Mouse (Mus musculus) spleen, adult 2 months (tissue): ENCODE data around the gene Smim24. TPM values are rescaled to one million over a fixed set of nuclear protein-coding genes. Genes with fewer than 3 reads are reported as not detected.
A peak's percentile ranks its signal among the peaks of the same experiment; 100 is the strongest.

Experiments
- DNase-seq, 2 experiments: peaks; one replicate each; pipeline versions ENCODE4 v3.0.0 to v3.0.0-alpha.2; 2012 to 2021; ENCODE audit warnings: low spot score in 2 of 2, low read depth in 1 of 2
- H3K27ac ChIP-seq: fragments of 200-500 bp; 2 replicates; pipeline ENCODE4 v1.5.1; 2012; ENCODE audit warnings: low read length, inconsistent platforms; ENCODE audit not compliant: insufficient read depth
- H3K27me3 ChIP-seq: fragments of 200-500 bp; 2 replicates; pipeline ENCODE4 v1.6.1; 2012; ENCODE audit warnings: mild to moderate bottlenecking, moderate library complexity, low read length, inconsistent platforms; ENCODE audit not compliant: control insufficient read depth, insufficient read depth
- H3K36me3 ChIP-seq: fragments of 200-500 bp; 2 replicates; pipeline ENCODE4 v1.6.1; 2012; ENCODE audit warnings: mild to moderate bottlenecking, low read length, inconsistent platforms; ENCODE audit not compliant: control insufficient read depth, insufficient read depth
- H3K4me1 ChIP-seq: fragments of 200-500 bp; 2 replicates; pipeline ENCODE4 v1.6.1; 2011; ENCODE audit warnings: inconsistent platforms; ENCODE audit not compliant: control insufficient read depth, insufficient read depth, insufficient read length
- H3K4me3 ChIP-seq: fragments of 200-500 bp; 2 replicates; pipeline ENCODE4 v1.5.1; 2011; ENCODE audit warnings: mild to moderate bottlenecking, inconsistent platforms; ENCODE audit not compliant: insufficient read depth, insufficient read length; ENCODE audit errors: extremely low read depth
- CTCF ChIP-seq: fragments of 200-500 bp; IDR thresholded peaks from 2 replicates; pipeline ENCODE4 v1.5.1; 2011; ENCODE audit warnings: mild to moderate bottlenecking, inconsistent platforms; ENCODE audit not compliant: insufficient read depth, insufficient read length, insufficient replicate concordance; ENCODE audit errors: extremely low read depth
- POLR2A ChIP-seq: fragments of 200-500 bp; IDR thresholded peaks from 2 replicates; pipeline ENCODE4 v1.6.1; 2011; ENCODE audit warnings: low read depth, low read length, inconsistent platforms
- WGBS: fragments of 180-500 bp; shearing (Covaris S2); methylation state at CpG from one replicate; pipeline ENCODE4 v1.1.7; 2018; 5-methylcytosine and 5-hydroxymethylcytosine counted together
- polyA plus RNA-seq: library from polyadenylated mRNA; depleted of rRNA; stranded (reverse); fragments of >200 nt; gene quantifications from 2 replicates; pipeline ENCODE4 v1.2.3, GENCODE M21; 2012

Smim24 gene
- polyA plus RNA-seq, 1 experiment = 18.3 TPM

- WGBS = 77% methylated on average over 9 of the region's 9 CpGs
- Histone ChIP-seq H3K4me1 (peaks cover 23% of the 10 kb centered on the region; the same call in 1 of the 2 replicates), H3K36me3 (peaks cover 3% of the 10 kb centered on the region; the same call in 1 of the 2 replicates), H3K27me3 (no peaks in the 10 kb centered on the region), H3K27ac (peak overlapping the region; percentile 43), H3K4me3 (no peak overlapping the region)
- DNase-seq = no peak
- no peak for TF ChIP-seq CTCF
- no peak for TF ChIP-seq POLR2A
Observed at GRCm38 (mm10) chr10:81410981-81411380, 18.1 kb downstream of the Smim24 start.

DNA sequence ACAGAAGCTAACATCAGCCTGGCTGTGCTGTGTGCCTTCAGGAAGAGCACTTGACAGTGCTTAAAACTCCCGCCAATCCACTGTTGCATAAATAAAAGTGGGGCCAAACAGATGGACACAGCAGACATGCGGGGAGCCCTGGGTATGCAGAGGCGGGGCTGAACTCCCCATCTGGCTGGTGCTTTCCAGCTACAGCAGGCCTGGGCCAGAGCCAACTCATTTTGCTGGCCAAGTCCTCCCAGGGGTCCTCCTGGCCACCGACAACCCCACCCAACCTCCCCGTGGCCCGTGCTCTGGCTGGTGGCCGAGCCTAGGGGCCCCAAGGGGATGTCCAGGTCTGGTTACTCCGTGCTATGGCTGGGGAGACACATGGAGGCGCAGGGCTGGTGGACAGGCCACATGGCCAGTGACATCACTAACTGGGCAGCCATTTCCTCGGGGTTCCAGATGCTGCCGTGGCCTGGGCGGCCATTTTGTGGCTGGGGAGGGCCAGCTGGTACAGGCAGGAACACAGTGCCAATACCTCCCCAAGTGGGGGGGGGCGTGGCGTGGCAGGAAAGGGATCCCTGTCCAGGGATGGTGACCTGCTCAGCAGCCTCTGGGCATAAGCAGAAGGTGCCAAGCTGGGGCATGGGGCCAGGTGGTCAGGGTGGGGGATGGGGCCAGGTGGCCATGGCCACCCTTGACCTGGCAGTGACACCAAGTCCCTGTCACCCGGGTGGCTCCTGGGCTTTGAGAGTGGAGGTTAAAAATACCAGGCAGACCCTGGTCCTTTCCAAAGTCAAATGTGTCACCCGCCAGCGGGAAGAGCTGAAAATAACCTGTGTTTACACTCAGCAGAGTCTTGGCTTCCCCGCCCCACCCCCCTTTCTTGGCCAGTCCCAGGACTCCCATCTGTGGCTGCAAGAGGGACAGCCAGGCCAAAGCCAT is 18.9 kb downstream of the Smim24 start:
- WGBS = 77% methylated on average over 18 of the region's 18 CpGs
- no peak for DNase-seq
- Histone ChIP-seq H3K27me3 (no peaks in the 10 kb centered on the region), H3K36me3 (peaks cover 3% of the 10 kb centered on the region; the same call in 1 of the 2 replicates), H3K4me3 (no peak overlapping the region), H3K27ac (peak overlapping the region; percentile 43; the same call in 1 of the 2 replicates), H3K4me1 (peaks cover 23% of the 10 kb centered on the region; the same call in 1 of the 2 replicates)
- TF ChIP-seq CTCF = no peak

DNA sequence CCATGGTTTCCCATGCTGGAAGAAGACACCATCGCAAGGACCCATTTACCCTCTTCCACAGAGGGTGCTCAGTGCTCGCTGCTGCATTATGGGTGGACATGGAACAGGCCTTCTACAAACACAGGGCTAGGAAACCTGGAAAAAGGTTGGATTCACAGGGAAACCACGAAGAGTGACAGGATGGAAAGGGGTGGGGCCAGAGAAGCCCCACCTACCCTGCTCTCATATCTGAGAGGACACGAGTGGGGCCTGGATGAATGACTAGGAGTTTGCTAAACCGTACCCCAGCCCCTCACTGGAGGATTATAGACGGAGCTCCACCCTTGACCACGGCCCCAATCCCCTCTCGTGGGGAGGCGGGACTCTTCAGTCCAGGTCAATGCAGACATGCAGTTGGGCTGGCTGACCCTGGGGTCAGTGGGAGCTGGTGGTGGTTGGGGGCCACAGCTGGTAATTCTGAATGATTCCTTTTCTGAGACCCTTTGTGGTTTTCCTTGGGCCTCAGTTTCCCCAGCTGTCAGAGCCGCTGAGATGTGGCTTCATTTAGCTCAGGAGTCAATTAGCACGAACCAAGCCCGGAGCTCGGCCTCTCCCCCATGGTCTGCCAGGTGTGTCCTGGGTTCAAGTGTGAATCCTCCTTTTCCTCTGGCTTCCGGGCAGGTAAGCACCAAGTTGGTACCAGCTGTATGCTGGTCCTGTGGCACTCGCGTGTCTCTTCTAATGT is 19.9 kb downstream of the Smim24 start:
- 83% methylated on average over 16 of the region's 16 CpGs for WGBS
- Histone ChIP-seq H3K27ac (peak overlapping the region; percentile 73; the same call in 1 of the 2 replicates), H3K27me3 (no peaks in the 10 kb centered on the region), H3K4me3 (no peak overlapping the region), H3K36me3 (0 out of 2 replicates have a peak, but pooled peaks cover 1% of the 10 kb centered on the region), H3K4me1 (peaks cover 18% of the 10 kb centered on the region)
- DNase-seq = no peak
- TF ChIP-seq CTCF = no peak
- TF ChIP-seq POLR2A = no peak

DNA sequence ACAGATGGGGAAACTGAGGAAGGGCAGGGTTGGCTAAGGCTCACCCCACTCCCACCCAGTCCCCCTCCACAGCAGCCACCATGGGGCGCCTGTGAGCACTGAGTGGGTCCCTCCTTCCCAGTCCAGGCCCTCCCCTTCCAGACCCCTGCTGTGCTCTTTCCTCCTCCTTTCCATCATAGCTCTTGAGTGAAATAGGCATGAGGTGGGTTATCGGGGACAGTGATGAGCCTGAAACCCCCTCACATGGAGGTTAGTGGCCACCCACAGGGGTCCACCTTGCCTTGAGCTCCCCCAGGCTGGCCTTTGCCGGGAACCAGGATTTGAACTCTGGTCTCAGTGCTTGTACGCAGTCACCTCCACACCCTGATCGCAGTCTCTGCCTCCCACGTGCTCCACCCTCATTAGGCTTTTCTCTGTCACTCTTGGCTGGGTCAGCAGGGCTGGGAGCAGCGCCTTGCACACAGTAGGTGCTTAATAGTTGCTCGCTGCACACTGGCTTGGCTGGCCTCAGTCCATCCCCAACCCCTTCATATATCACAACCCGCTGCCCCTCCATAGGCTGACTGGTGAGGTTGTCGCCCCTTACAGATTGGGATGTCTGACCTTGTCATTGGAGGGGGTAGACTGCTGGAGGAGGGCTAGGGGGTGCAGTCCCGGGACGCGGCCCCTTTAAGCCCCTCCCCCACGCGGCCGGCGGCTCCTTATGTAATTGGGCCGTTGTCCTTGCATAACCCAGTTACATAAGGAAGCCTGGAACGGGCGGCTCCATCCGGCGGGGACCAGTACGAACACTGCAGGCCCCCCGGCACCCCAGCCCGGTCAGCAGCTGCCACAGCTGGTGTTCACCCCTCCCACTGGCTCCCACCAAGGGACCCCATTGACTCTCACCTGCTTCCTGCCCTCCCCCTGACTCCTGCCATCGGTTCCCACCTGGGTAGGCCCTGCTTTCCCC is 20.7 kb downstream of the Smim24 start:
- no peak for DNase-seq
- peaks cover 10% of the 10 kb centered on the region for H3K4me1 ChIP-seq
- peak overlapping the region; percentile 73 for H3K27ac ChIP-seq
- WGBS = 32% methylated on average over 26 of the region's 26 CpGs
- TF ChIP-seq POLR2A = no peak
- TF ChIP-seq CTCF = no peak
- no peak overlapping the region; the same call in 1 of the 2 replicates for H3K4me3 ChIP-seq
- H3K36me3 ChIP-seq = 0 out of 2 replicates have a peak, but pooled peaks cover 2% of the 10 kb centered on the region
- H3K27me3 ChIP-seq = no peaks in the 10 kb centered on the region

- H3K27ac ChIP-seq = peak overlapping the region; percentile 44; the same call in 1 of the 2 replicates
- TF ChIP-seq POLR2A = no peak
- no peak for TF ChIP-seq CTCF
- no peaks in the 10 kb centered on the region for H3K27me3 ChIP-seq
- DNase-seq = no peak
- H3K36me3 ChIP-seq = 0 out of 2 replicates have a peak, but pooled peaks cover 2% of the 10 kb centered on the region
- peaks cover 5% of the 10 kb centered on the region for H3K4me1 ChIP-seq
- H3K4me3 ChIP-seq = no peak overlapping the region
Observed at GRCm38 (mm10) chr10:81414682-81415081, 21.8 kb downstream of the Smim24 start.

DNA sequence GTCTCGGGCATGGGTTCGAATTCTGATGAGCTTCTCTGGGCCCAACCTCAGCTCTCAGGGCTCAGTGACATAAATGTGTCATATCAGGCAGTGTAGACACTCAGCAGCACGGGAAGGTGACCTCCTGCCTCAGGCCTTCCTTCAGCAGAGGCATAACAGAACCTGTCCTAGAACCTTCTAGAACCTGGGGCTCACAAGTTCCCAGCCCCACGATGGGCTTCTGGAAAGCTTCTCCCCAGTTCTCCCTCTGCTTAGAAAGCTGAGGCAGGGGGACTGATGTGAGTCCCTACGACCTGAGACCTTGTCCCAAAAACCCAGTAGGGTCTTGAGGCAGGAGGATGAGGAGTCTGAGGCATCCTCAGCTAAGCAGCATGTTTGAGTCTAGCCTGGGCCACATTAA is 22.3 kb downstream of the Smim24 start:
- TF ChIP-seq POLR2A = no peak
- no peak for TF ChIP-seq CTCF
- Histone ChIP-seq H3K36me3 (0 out of 2 replicates have a peak, but pooled peaks cover 2% of the 10 kb centered on the region), H3K27me3 (no peaks in the 10 kb centered on the region), H3K27ac (peak overlapping the region; percentile 39; the same call in 1 of the 2 replicates), H3K4me1 (peaks cover 5% of the 10 kb centered on the region), H3K4me3 (no peak overlapping the region)
- DNase-seq = no peak
- WGBS = 79% methylated on average over 5 of the region's 5 CpGs
